12 mouse cellular contexts compared by ENCODE assay signal in genomic region chr8:76127486-76127885, GRCm38 (mm10).
DNase-seq lines count a peak whose midpoint lies in the region; ATAC-seq and TF ChIP-seq lines count a peak whose summit lies in the region.
"Had no signal": no experiment of that assay in that cellular context is flagged by ENCODE, and none has a peak within 500 bp of the region (broad histone marks: within the 10 kb centered on the region; RNA-seq: fewer than 3 reads in every experiment).

No protein-coding gene starts in this region.

- no peaks in the 10 kb centered on the region for H3K27me3 ChIP-seq in heart, embryonic 13.5 days (replicated peaks)
- no peaks in the 10 kb centered on the region for H3K27me3 ChIP-seq in kidney, adult 2 months (replicated peaks; ENCODE audit: control insufficient read depth, insufficient read depth, low read length)
- H3K27me3 ChIP-seq: Patski had no signal

- TF ChIP-seq CTCF in gastrocnemius, adult 2 months (IDR thresholded peaks at IDR 0.05), result no peak
- no peak for TF ChIP-seq CTCF in kidney, adult 2 months (conservative IDR thresholded peaks at IDR 0.05; ENCODE audit: insufficient read depth, insufficient read length, low read depth, low read length)

- peaks cover 22% of the 10 kb centered on the region for H3K4me1 ChIP-seq in heart, embryonic 13.5 days
- no peaks in the 10 kb centered on the region for H3K4me1 ChIP-seq in kidney, adult 2 months (ENCODE audit: control insufficient read depth, insufficient read depth, low read length)

- peak; percentile 10 for DNase-seq in kidney, adult 9 months
- DNase-seq in kidney, adult 18-20 months, result no peak
- DNase-seq in NIH3T3 (ENCODE audit: low read depth), result peak; percentile 8
- peak; percentile 57 for DNase-seq in gastrocnemius, adult 2 months
- no peak for DNase-seq in retina, postnatal 1 day
- DNase-seq in kidney, adult 2 months, result no peak
- DNase-seq in layer of hippocampus, postnatal 36 days, result no peak
- DNase-seq: cerebellum, adult 9-11 months; thymus, postnatal 25 days had no signal

- 15% methylated on average over 2 of the region's 2 CpGs for WGBS in heart, embryonic 13.5 days
- 22% methylated on average over 2 of the region's 2 CpGs for WGBS in kidney, adult 2 months

- intact Hi-C loops in gastrocnemius, adult 2 months (cut with DNase I), result no loop called here

- H3K9me3 ChIP-seq in heart, embryonic 13.5 days, result no peaks in the 10 kb centered on the region

- H3K4me2 ChIP-seq in heart, embryonic 13.5 days, result no peak overlapping the region

- no peak overlapping the region for H3K27ac ChIP-seq in gastrocnemius, adult 2 months
- H3K27ac ChIP-seq in heart, embryonic 13.5 days (replicated peaks), result peak overlapping the region; percentile 65
- no peak overlapping the region for H3K27ac ChIP-seq in kidney, adult 2 months (ENCODE audit: insufficient read depth, low read depth, low read length)

- no peak overlapping the region for H3K9ac ChIP-seq in heart, embryonic 13.5 days

- no peak for ATAC-seq in heart, embryonic 13.5 days (ENCODE audit: extremely low read depth, insufficient number of reproducible peaks, low FRiP score, low TSS enrichment)
- ATAC-seq: inflammation-experienced regulatory T-cells, adult 6 months; Patski had no signal

- TF ChIP-seq POLR2A in kidney, adult 2 months (IDR thresholded peaks at IDR 0.05; ENCODE audit: low read depth, low read length), result no peak

- no peaks in the 10 kb centered on the region for H3K36me3 ChIP-seq in heart, embryonic 13.5 days
- no peaks in the 10 kb centered on the region for H3K36me3 ChIP-seq in kidney, adult 2 months (ENCODE audit: control insufficient read depth, insufficient read depth, low read length)

- H3K4me3 ChIP-seq in gastrocnemius, adult 2 months, result no peak overlapping the region
- no peak overlapping the region for H3K4me3 ChIP-seq in heart, embryonic 13.5 days
- no peak overlapping the region for H3K4me3 ChIP-seq in kidney, adult 2 months (ENCODE audit: insufficient read depth, low read depth, low read length)

Comparison
In these comparisons a context has a peak if more than half of its experiments do, and no peak if none do; other contexts are left out.
1. DNase-seq: peak in kidney, adult 9 months (single experiment), NIH3T3 (single experiment) and gastrocnemius, adult 2 months (single experiment); none in kidney, adult 18-20 months (single experiment), retina, postnatal 1 day (single experiment), kidney, adult 2 months (single experiment) and layer of hippocampus, postnatal 36 days (0 of 2).